Comparison of ENCODE assay signal across 8 mouse cellular contexts in genomic region chr7:126779983-126780970, GRCm38 (mm10). TPM values are rescaled to one million over a fixed set of nuclear protein-coding genes. Genes with fewer than 3 reads are reported as not detected.
DNase-seq lines count a peak whose midpoint lies in the region; ATAC-seq lines count a peak whose summit lies in the region.

No protein-coding gene starts in this region.

- peaks cover 5% of the 10 kb centered on the region for H3K36me3 ChIP-seq in intestine, embryonic 16.5 days (ENCODE audit: control insufficient read depth, insufficient read depth, low read length)
- H3K36me3 ChIP-seq in limb, embryonic 13.5 days, result peaks cover 36% of the 10 kb centered on the region
- peaks cover 10% of the 10 kb centered on the region; the same call in 1 of the 2 replicates for H3K36me3 ChIP-seq in midbrain, embryonic 15.5 days (replicated peaks)

- no peaks in the 10 kb centered on the region for H3K27me3 ChIP-seq in intestine, embryonic 16.5 days (replicated peaks; ENCODE audit: control insufficient read depth, insufficient read depth, low read length)
- no peaks in the 10 kb centered on the region for H3K27me3 ChIP-seq in limb, embryonic 13.5 days
- no peaks in the 10 kb centered on the region for H3K27me3 ChIP-seq in midbrain, embryonic 15.5 days (replicated peaks)

- no peaks in the 10 kb centered on the region for H3K9me3 ChIP-seq in intestine, embryonic 16.5 days (ENCODE audit: control insufficient read depth, low read length)
- H3K9me3 ChIP-seq in limb, embryonic 13.5 days, result no peaks in the 10 kb centered on the region
- H3K9me3 ChIP-seq in midbrain, embryonic 15.5 days, result no peaks in the 10 kb centered on the region

- H3K4me2 ChIP-seq in intestine, embryonic 16.5 days (ENCODE audit: low read depth, low read length), result peak overlapping the region; percentile 75
- peak overlapping the region; percentile 94 for H3K4me2 ChIP-seq in limb, embryonic 13.5 days (replicated peaks)
- H3K4me2 ChIP-seq in midbrain, embryonic 15.5 days, result peak overlapping the region; percentile 92

- peak; percentile 69 for ATAC-seq in intestine, embryonic 16.5 days
- peak; percentile 62 for ATAC-seq in limb, embryonic 13.5 days (ENCODE audit: low FRiP score, low read depth)
- peak; percentile 82 for ATAC-seq in midbrain, embryonic 15.5 days (replicated peaks)

- DNase-seq in urinary bladder, postnatal 14 days (ENCODE audit: low spot score), result peak; percentile 87
- DNase-seq in urinary bladder, adult 2 months (ENCODE audit: low spot score), result no peak
- peak; percentile 93 for DNase-seq in embryo, embryonic 11 days
- peak; percentile 76 to 89 for DNase-seq in gastrocnemius, postnatal 4 days (ENCODE audit: low spot score in 2 of 2)
- DNase-seq in spleen, postnatal 36 days (ENCODE audit: low spot score in 2 of 2), result peak; percentile 79 to 84

- peaks cover 40% of the 10 kb centered on the region for H3K4me1 ChIP-seq in intestine, embryonic 16.5 days (ENCODE audit: control insufficient read depth, insufficient read depth, low read length)
- H3K4me1 ChIP-seq in limb, embryonic 13.5 days, result peaks cover 43% of the 10 kb centered on the region
- peaks cover 55% of the 10 kb centered on the region for H3K4me1 ChIP-seq in midbrain, embryonic 15.5 days

- H3K9ac ChIP-seq in intestine, embryonic 16.5 days (ENCODE audit: low read depth, low read length), result peak overlapping the region; percentile 57
- peak overlapping the region; percentile 69 for H3K9ac ChIP-seq in limb, embryonic 13.5 days
- peak overlapping the region; percentile 43 for H3K9ac ChIP-seq in midbrain, embryonic 15.5 days

- H3K4me3 ChIP-seq in intestine, embryonic 16.5 days (ENCODE audit: low read length), result peak overlapping the region; percentile 40
- peak overlapping the region; percentile 47 for H3K4me3 ChIP-seq in limb, embryonic 13.5 days
- H3K4me3 ChIP-seq in midbrain, embryonic 15.5 days, result peak overlapping the region; percentile 44

- WGBS in intestine, embryonic 16.5 days, result under 1% methylated on average over 21 of the region's 21 CpGs
- WGBS in limb, embryonic 13.5 days, result under 1% methylated on average over 21 of the region's 21 CpGs
- 0% methylated on average over 21 of the region's 21 CpGs for WGBS in midbrain, embryonic 15.5 days

- peak overlapping the region; percentile 26 for H3K27ac ChIP-seq in intestine, embryonic 16.5 days (ENCODE audit: low read length)
- H3K27ac ChIP-seq in limb, embryonic 13.5 days, result peak overlapping the region; percentile 79
- peak overlapping the region; percentile 83 for H3K27ac ChIP-seq in midbrain, embryonic 15.5 days

RNA-seq across cellular contexts. Expression of gene Tbx6, which starts 1.0 kb away (rescaled TPM):
- polyA plus RNA-seq in urinary bladder, adult 2 months (2012; rRNA removed), result 1.3 and 1.4 TPM in 2 replicates
- total RNA-seq in gastrocnemius, postnatal 4 days (2021), result 1 to 10 TPM in 1 of 2 experiments, under 1 TPM in 1; 0.44 to 1.1 TPM
- 0.36 and 0.37 TPM in 2 replicates for polyA plus RNA-seq in intestine, embryonic 16.5 days (2015; fragmentation: Nextera tagmentation; extraction: Ambion mirVana)
- polyA plus RNA-seq in limb, embryonic 13.5 days (2015; fragmentation: Nextera tagmentation; extraction: Ambion mirVana), result 0.53 and 0.64 TPM in 2 replicates
- polyA plus RNA-seq in midbrain, embryonic 15.5 days (2015; fragmentation: Nextera tagmentation; extraction: Ambion mirVana), result 0.37 and 0.57 TPM in 2 replicates

RNA-seq across cellular contexts. Expression of gene Ypel3, which starts 3.5 kb away (rescaled TPM):
- 188 and 213 TPM in 2 replicates for polyA plus RNA-seq in urinary bladder, adult 2 months (2012; rRNA removed)
- 10 to 100 TPM; 61.7 to 82.5 TPM for total RNA-seq in gastrocnemius, postnatal 4 days (2021)
- 59.5 and 61.5 TPM in 2 replicates for polyA plus RNA-seq in intestine, embryonic 16.5 days (2015; fragmentation: Nextera tagmentation; extraction: Ambion mirVana)
- 114 and 121 TPM in 2 replicates for polyA plus RNA-seq in limb, embryonic 13.5 days (2015; fragmentation: Nextera tagmentation; extraction: Ambion mirVana)
- 201 and 224 TPM in 2 replicates for polyA plus RNA-seq in midbrain, embryonic 15.5 days (2015; fragmentation: Nextera tagmentation; extraction: Ambion mirVana)

RNA-seq across cellular contexts. Expression of gene Ppp4c, which starts 12.0 kb away (rescaled TPM):
- polyA plus RNA-seq in urinary bladder, adult 2 months (2012; rRNA removed), result 106 and 121 TPM in 2 replicates
- total RNA-seq in gastrocnemius, postnatal 4 days (2021), result 10 to 100 TPM; 74.6 to 74.7 TPM
- 213 and 215 TPM in 2 replicates for polyA plus RNA-seq in intestine, embryonic 16.5 days (2015; fragmentation: Nextera tagmentation; extraction: Ambion mirVana)
- polyA plus RNA-seq in limb, embryonic 13.5 days (2015; fragmentation: Nextera tagmentation; extraction: Ambion mirVana), result 287 and 322 TPM in 2 replicates
- 191 and 192 TPM in 2 replicates for polyA plus RNA-seq in midbrain, embryonic 15.5 days (2015; fragmentation: Nextera tagmentation; extraction: Ambion mirVana)

RNA-seq across cellular contexts. Expression of gene Gdpd3, which starts 14.1 kb away (rescaled TPM):
- 15.7 and 28.5 TPM in 2 replicates for polyA plus RNA-seq in urinary bladder, adult 2 months (2012; rRNA removed)
- total RNA-seq in gastrocnemius, postnatal 4 days (2021), result 1 to 10 TPM; 4.8 to 5.1 TPM
- polyA plus RNA-seq in intestine, embryonic 16.5 days (2015; fragmentation: Nextera tagmentation; extraction: Ambion mirVana), result 1.4 and 2.1 TPM in 2 replicates
- 1.7 and 2.1 TPM in 2 replicates for polyA plus RNA-seq in limb, embryonic 13.5 days (2015; fragmentation: Nextera tagmentation; extraction: Ambion mirVana)
- polyA plus RNA-seq in midbrain, embryonic 15.5 days (2015; fragmentation: Nextera tagmentation; extraction: Ambion mirVana), result 2.2 and 2.3 TPM in 2 replicates

RNA-seq across cellular contexts. Expression of gene Fam57b, which starts 17.2 kb away (rescaled TPM):
- polyA plus RNA-seq in urinary bladder, adult 2 months (2012; rRNA removed), result 2.4 and 2.9 TPM in 2 replicates
- 10 to 100 TPM in 1 of 2 experiments, 1 to 10 TPM in 1; 8.4 to 11.2 TPM for total RNA-seq in gastrocnemius, postnatal 4 days (2021)
- 1.0 and 1.4 TPM in 2 replicates for polyA plus RNA-seq in intestine, embryonic 16.5 days (2015; fragmentation: Nextera tagmentation; extraction: Ambion mirVana)
- polyA plus RNA-seq in limb, embryonic 13.5 days (2015; fragmentation: Nextera tagmentation; extraction: Ambion mirVana), result 0.18 and 0.52 TPM in 2 replicates
- 60.4 and 65.4 TPM in 2 replicates for polyA plus RNA-seq in midbrain, embryonic 15.5 days (2015; fragmentation: Nextera tagmentation; extraction: Ambion mirVana)

Comparison
In these comparisons a context has a peak if more than half of its experiments do, and no peak if none do; other contexts are left out.
1. H3K27ac ChIP-seq: peak in every context shown above with its lines; median percentile 83 in midbrain, embryonic 15.5 days; 79 in limb, embryonic 13.5 days; 26 in intestine, embryonic 16.5 days.